Mouse (Mus musculus) forebrain, embryonic 14.5 days (tissue): ENCODE measurements around the gene Sh2b1. TPM values are rescaled to one million over a fixed set of nuclear protein-coding genes. Genes with fewer than 3 reads are reported as not detected.

Experiments
- ATAC-seq: fragments of 200-750 bp; cut with Nextera tagmentation; 2 replicates; pipeline ENCODE4 v1.8.0; 2017; ENCODE audit warnings: mild to moderate bottlenecking, moderate library complexity
- DNase-seq: peaks from one replicate; pipeline ENCODE4 v3.0.0-alpha.2; 2015; ENCODE audit warnings: low spot score
- H3K27ac ChIP-seq: fragments of 300-500 bp; sonication (generic); 2 replicates; pipeline ENCODE4 v1.5.1; 2014; ENCODE audit warnings: low read depth, mild to moderate bottlenecking, control low read depth, low read length, moderate library complexity
- H3K27me3 ChIP-seq: fragments of 300-500 bp; sonication (generic); replicated peaks from 2 replicates; pipeline ENCODE4 v1.6.1; 2014; ENCODE audit warnings: low read length, control low read depth, mixed read lengths; ENCODE audit not compliant: control insufficient read depth, insufficient read depth
- H3K36me3 ChIP-seq: fragments of 300-500 bp; sonication (generic); 2 replicates; pipeline ENCODE4 v1.6.1; 2014; ENCODE audit warnings: low read length, control low read depth; ENCODE audit not compliant: control insufficient read depth, insufficient read depth
- H3K4me1 ChIP-seq: fragments of 300-500 bp; sonication (generic); 2 replicates; pipeline ENCODE4 v1.6.1; 2014; ENCODE audit warnings: antibody characterized with exemption, low read length, control low read depth; ENCODE audit not compliant: control insufficient read depth, insufficient read depth
- H3K4me2 ChIP-seq: fragments of 300-500 bp; sonication (generic); 2 replicates; pipeline ENCODE4 v1.6.1; 2014; ENCODE audit warnings: mild to moderate bottlenecking, control low read depth, low read length
- H3K4me3 ChIP-seq: fragments of 300-500 bp; sonication (generic); 2 replicates; pipeline ENCODE4 v1.5.1; 2014; ENCODE audit warnings: low read depth, low read length, control low read depth
- H3K9ac ChIP-seq: fragments of 300-500 bp; sonication (generic); 2 replicates; pipeline ENCODE4 v1.6.1; 2014; ENCODE audit warnings: mild to moderate bottlenecking, low read length, control low read depth, moderate library complexity
- H3K9me3 ChIP-seq: fragments of 300-500 bp; sonication (generic); replicated peaks from 2 replicates; pipeline ENCODE4 v1.6.1; 2016; ENCODE audit warnings: low read length, control low read depth, mixed read lengths; ENCODE audit not compliant: control insufficient read depth
- WGBS: fragments of 180-500 bp; shearing (Covaris S2); extraction: QIAGEN DNeasy Blood & Tissue Kit; methylation state at CpG from one replicate; pipeline ENCODE4 v1.1.7; 2014; 5-methylcytosine and 5-hydroxymethylcytosine counted together
- polyA plus RNA-seq: library from polyadenylated mRNA; unstranded; fragments of >200 nt; fragmentation: Nextera tagmentation; extraction: Ambion mirVana; gene quantifications from 2 replicates; pipeline ENCODE4 v1.2.1, GENCODE M21; 2014

Sh2b1 gene
- polyA plus RNA-seq, 1 experiment from 2014 or later: 49.2 TPM

- DNase-seq (no peak), ATAC-seq (no peak)
- Histone ChIP-seq H3K9me3 (no peaks in the 10 kb centered on the region), H3K27ac (no peak overlapping the region), H3K9ac (no peak overlapping the region), H3K36me3 (no peaks in the 10 kb centered on the region), H3K4me2 (no peak overlapping the region), H3K4me3 (no peak overlapping the region), H3K4me1 (no peaks in the 10 kb centered on the region), H3K27me3 (no peaks in the 10 kb centered on the region)
- 82% methylated on average over 2 of the region's 2 CpGs for WGBS
Observed at GRCm38 (mm10) chr7:126455242-126455641, 20.0 kb downstream of the Sh2b1 start.

- Histone ChIP-seq H3K4me3 (no peak overlapping the region), H3K27me3 (no peaks in the 10 kb centered on the region), H3K36me3 (no peaks in the 10 kb centered on the region), H3K4me1 (no peaks in the 10 kb centered on the region), H3K9ac (no peak overlapping the region), H3K27ac (no peak overlapping the region), H3K9me3 (no peaks in the 10 kb centered on the region), H3K4me2 (no peak overlapping the region)
- ATAC-seq: no peak
- DNase-seq: no peak
- WGBS: 86% methylated on average over 7 of the region's 7 CpGs
Observed at GRCm38 (mm10) chr7:126453861-126454260, 21.4 kb downstream of the Sh2b1 start.

GRCm38 (mm10) chr7:126452244-126452643 is 23.0 kb downstream of the Sh2b1 start:
- no peak for ATAC-seq
- no peak overlapping the region for H3K9ac ChIP-seq
- H3K4me3 ChIP-seq: no peak overlapping the region
- no peaks in the 10 kb centered on the region for H3K4me1 ChIP-seq
- H3K27ac ChIP-seq: no peak overlapping the region
- no peak overlapping the region for H3K4me2 ChIP-seq
- H3K27me3 ChIP-seq: no peaks in the 10 kb centered on the region
- no peak for DNase-seq
- 93% methylated on average over 3 of the region's 3 CpGs for WGBS
- 0 out of 2 replicates have a peak, but pooled peaks cover 2% of the 10 kb centered on the region for H3K36me3 ChIP-seq
- H3K9me3 ChIP-seq: no peaks in the 10 kb centered on the region

- Histone ChIP-seq H3K27me3 (no peaks in the 10 kb centered on the region), H3K9ac (no peak overlapping the region), H3K27ac (no peak overlapping the region), H3K4me3 (no peak overlapping the region), H3K9me3 (no peaks in the 10 kb centered on the region), H3K4me2 (no peak overlapping the region), H3K4me1 (no peaks in the 10 kb centered on the region), H3K36me3 (peaks cover 7% of the 10 kb centered on the region; the same call in 1 of the 2 replicates)
- no peak for ATAC-seq
- 85% methylated on average over 6 of the region's 6 CpGs for WGBS
- no peak for DNase-seq
Observed at GRCm38 (mm10) chr7:126450641-126451040, 24.6 kb downstream of the Sh2b1 start.

GRCm38 (mm10) chr7:126449991-126450390 is 25.2 kb downstream of the Sh2b1 start:
- 94% methylated on average over 18 of the region's 18 CpGs for WGBS
- H3K4me2 ChIP-seq: no peak overlapping the region
- no peak overlapping the region for H3K27ac ChIP-seq
- no peak overlapping the region for H3K4me3 ChIP-seq
- H3K27me3 ChIP-seq: no peaks in the 10 kb centered on the region
- peaks cover 14% of the 10 kb centered on the region for H3K36me3 ChIP-seq
- ATAC-seq: no peak
- H3K4me1 ChIP-seq: no peaks in the 10 kb centered on the region
- no peak overlapping the region for H3K9ac ChIP-seq
- DNase-seq: no peak
- H3K9me3 ChIP-seq: no peaks in the 10 kb centered on the region

GRCm38 (mm10) chr7:126448481-126448880 is 26.7 kb downstream of the Sh2b1 start:
- H3K36me3 ChIP-seq: peaks cover 25% of the 10 kb centered on the region
- no peak overlapping the region for H3K4me2 ChIP-seq
- no peaks in the 10 kb centered on the region for H3K9me3 ChIP-seq
- H3K4me1 ChIP-seq: no peaks in the 10 kb centered on the region
- H3K4me3 ChIP-seq: no peak overlapping the region
- no peaks in the 10 kb centered on the region for H3K27me3 ChIP-seq
- H3K9ac ChIP-seq: no peak overlapping the region
- DNase-seq (no peak), ATAC-seq (no peak)
- 92% methylated on average over 19 of the region's 19 CpGs for WGBS
- H3K27ac ChIP-seq: no peak overlapping the region

- Histone ChIP-seq H3K27ac (no peak overlapping the region), H3K9ac (no peak overlapping the region), H3K4me2 (no peak overlapping the region), H3K4me3 (no peak overlapping the region), H3K36me3 (peaks cover 36% of the 10 kb centered on the region), H3K9me3 (no peaks in the 10 kb centered on the region), H3K27me3 (no peaks in the 10 kb centered on the region), H3K4me1 (no peaks in the 10 kb centered on the region)
- DNase-seq: no peak
- 93% methylated on average over 21 of the region's 21 CpGs for WGBS
- ATAC-seq: no peak
Observed at GRCm38 (mm10) chr7:126446217-126446616, 29.0 kb downstream of the Sh2b1 start.

- H3K4me1 ChIP-seq: no peaks in the 10 kb centered on the region
- H3K9ac ChIP-seq: no peak overlapping the region
- 93% methylated on average over 15 of the region's 15 CpGs for WGBS
- no peak overlapping the region for H3K4me2 ChIP-seq
- no peaks in the 10 kb centered on the region for H3K9me3 ChIP-seq
- H3K4me3 ChIP-seq: no peak overlapping the region
- no peak overlapping the region for H3K27ac ChIP-seq
- DNase-seq (no peak), ATAC-seq (no peak)
- H3K27me3 ChIP-seq: no peaks in the 10 kb centered on the region
- H3K36me3 ChIP-seq: peaks cover 36% of the 10 kb centered on the region
Observed at GRCm38 (mm10) chr7:126445104-126445815, 30.0 kb downstream of the Sh2b1 start.

GRCm38 (mm10) chr7:126444536-126444935 is 30.7 kb downstream of the Sh2b1 start:
- no peaks in the 10 kb centered on the region for H3K4me1 ChIP-seq
- DNase-seq (no peak), ATAC-seq (no peak)
- H3K27ac ChIP-seq: no peak overlapping the region
- H3K9ac ChIP-seq: no peak overlapping the region
- H3K9me3 ChIP-seq: no peaks in the 10 kb centered on the region
- H3K36me3 ChIP-seq: peaks cover 36% of the 10 kb centered on the region
- H3K4me2 ChIP-seq: no peak overlapping the region
- 94% methylated on average over 9 of the region's 9 CpGs for WGBS
- no peaks in the 10 kb centered on the region for H3K27me3 ChIP-seq
- H3K4me3 ChIP-seq: no peak overlapping the region
